Mouse (Mus musculus): ENCODE data around the gene Ramp2. TPM values are rescaled to one million over a fixed set of nuclear protein-coding genes. Genes with fewer than 3 reads are reported as not detected.
A peak's percentile ranks its signal among the peaks of the same experiment; 100 is the strongest.

The Ramp2 gene
- polyA plus RNA-seq, 1 experiment from 2014 or later = 117 TPM

DNA sequence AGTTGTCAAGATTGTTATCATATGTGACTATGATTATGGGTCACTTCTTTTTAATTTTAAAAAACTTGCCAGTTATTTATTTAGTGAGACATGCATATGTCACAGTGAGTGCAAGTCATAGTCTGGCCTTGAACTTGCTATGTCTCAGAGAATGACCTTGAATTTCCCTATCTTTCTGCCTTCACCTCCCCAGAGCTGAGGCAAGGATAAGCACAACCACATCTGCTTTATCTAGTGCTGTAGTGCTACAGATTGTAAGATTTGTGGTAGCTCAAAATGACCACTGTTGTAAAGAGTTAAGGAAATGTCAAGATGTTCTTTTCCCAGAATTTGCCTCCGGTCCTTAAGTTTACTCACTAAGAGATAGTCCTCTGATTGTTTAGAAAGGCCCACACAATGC lies 12.6 kb upstream of the Ramp2 start:
- Histone ChIP-seq H3K9me3 (ENCODE audit: control insufficient read depth, low read length) (no peaks in the 10 kb centered on the region), H3K27me3 (ENCODE audit: control insufficient read depth, insufficient read depth, low read length) (no peaks in the 10 kb centered on the region), H3K27ac (no peak overlapping the region), H3K9ac (no peak overlapping the region), H3K36me3 (replicated peaks; ENCODE audit: control insufficient read depth, insufficient read depth) (no peaks in the 10 kb centered on the region), H3K4me1 (replicated peaks; ENCODE audit: control insufficient read depth, insufficient read depth, low read length) (no peaks in the 10 kb centered on the region), H3K4me2 (replicated peaks) (no peak overlapping the region), H3K4me3 (replicated peaks; ENCODE audit: low read length) (no peak overlapping the region)
- ATAC-seq (ENCODE audit: low FRiP score) = no peak
- 78% methylated on average over 1 of the region's 1 CpGs for WGBS
- DNase-seq (ENCODE audit: low spot score) = no peak

- no peak overlapping the region for H3K27ac ChIP-seq
- no peaks in the 10 kb centered on the region for H3K27me3 ChIP-seq (ENCODE audit: control insufficient read depth, insufficient read depth, low read length)
- DNase-seq (ENCODE audit: low spot score) = no peak
- no peak overlapping the region for H3K4me3 ChIP-seq (replicated peaks; ENCODE audit: low read length)
- H3K9ac ChIP-seq = no peak overlapping the region
- H3K9me3 ChIP-seq (ENCODE audit: control insufficient read depth, low read length) = no peaks in the 10 kb centered on the region
- no peak for ATAC-seq (ENCODE audit: low FRiP score)
- no peak overlapping the region for H3K4me2 ChIP-seq (replicated peaks)
- no peaks in the 10 kb centered on the region for H3K36me3 ChIP-seq (replicated peaks; ENCODE audit: control insufficient read depth, insufficient read depth)
- H3K4me1 ChIP-seq (replicated peaks; ENCODE audit: control insufficient read depth, insufficient read depth, low read length) = no peaks in the 10 kb centered on the region
Observed at GRCm38 (mm10) chr11:101234124-101234523, 11.7 kb upstream of the Ramp2 start.

GRCm38 (mm10) chr11:101235429-101235828 lies 10.4 kb upstream of the Ramp2 start:
- Histone ChIP-seq H3K4me1 (replicated peaks; ENCODE audit: control insufficient read depth, insufficient read depth, low read length) (no peaks in the 10 kb centered on the region), H3K9ac (no peak overlapping the region), H3K36me3 (replicated peaks; ENCODE audit: control insufficient read depth, insufficient read depth) (no peaks in the 10 kb centered on the region), H3K27ac (no peak overlapping the region), H3K4me2 (replicated peaks) (no peak overlapping the region), H3K4me3 (replicated peaks; ENCODE audit: low read length) (no peak overlapping the region), H3K9me3 (ENCODE audit: control insufficient read depth, low read length) (no peaks in the 10 kb centered on the region), H3K27me3 (ENCODE audit: control insufficient read depth, insufficient read depth, low read length) (no peaks in the 10 kb centered on the region)
- DNase-seq (ENCODE audit: low spot score) (no peak), ATAC-seq (ENCODE audit: low FRiP score) (no peak)

GRCm38 (mm10) chr11:101236782-101237181 lies 9.0 kb upstream of the Ramp2 start:
- whole genome bisulfite sequencing = 95% methylated on average over 5 of the region's 5 CpGs
- Histone ChIP-seq H3K4me1 (replicated peaks; ENCODE audit: control insufficient read depth, insufficient read depth, low read length) (no peaks in the 10 kb centered on the region), H3K9me3 (ENCODE audit: control insufficient read depth, low read length) (no peaks in the 10 kb centered on the region), H3K27ac (no peak overlapping the region), H3K4me3 (replicated peaks; ENCODE audit: low read length) (no peak overlapping the region), H3K27me3 (ENCODE audit: control insufficient read depth, insufficient read depth, low read length) (no peaks in the 10 kb centered on the region), H3K4me2 (replicated peaks) (no peak overlapping the region), H3K36me3 (replicated peaks; ENCODE audit: control insufficient read depth, insufficient read depth) (no peaks in the 10 kb centered on the region), H3K9ac (no peak overlapping the region)
- no peak for ATAC-seq (ENCODE audit: low FRiP score)
- DNase-seq (ENCODE audit: low spot score) = no peak

DNA sequence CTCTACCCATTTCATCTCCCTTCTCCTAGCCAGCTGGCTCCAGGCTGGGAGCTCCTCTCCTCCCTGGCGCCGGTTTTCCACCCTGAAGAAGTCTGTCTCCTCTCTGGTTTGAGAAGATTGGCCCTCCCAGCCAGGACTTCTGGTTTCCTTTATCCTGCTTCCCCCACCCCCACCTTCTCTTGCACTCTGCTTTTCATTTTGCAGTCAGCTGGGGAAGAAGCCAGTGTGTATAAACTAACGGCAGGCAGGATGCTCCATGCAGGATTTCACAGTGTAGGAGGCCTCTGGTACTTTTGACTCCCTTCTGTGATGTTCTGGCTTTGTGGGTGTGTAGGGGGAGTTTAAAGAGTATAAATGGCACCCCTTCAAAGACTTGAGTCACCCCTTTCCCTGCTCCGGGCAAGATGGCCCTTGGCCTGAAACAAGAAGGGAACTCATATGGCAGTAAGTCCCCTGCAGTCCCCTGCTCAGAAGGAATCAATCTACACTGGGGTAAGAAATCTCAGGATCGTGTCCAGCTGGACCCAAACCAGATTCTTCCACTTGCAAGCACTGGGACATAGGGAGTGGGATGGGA lies 7.7 kb upstream of the Ramp2 start:
- Histone ChIP-seq H3K9me3 (ENCODE audit: control insufficient read depth, low read length) (no peaks in the 10 kb centered on the region), H3K4me1 (replicated peaks; ENCODE audit: control insufficient read depth, insufficient read depth, low read length) (no peaks in the 10 kb centered on the region), H3K4me2 (replicated peaks) (no peak overlapping the region), H3K4me3 (replicated peaks; ENCODE audit: low read length) (no peak overlapping the region), H3K27me3 (ENCODE audit: control insufficient read depth, insufficient read depth, low read length) (no peaks in the 10 kb centered on the region), H3K27ac (no peak overlapping the region), H3K36me3 (replicated peaks; ENCODE audit: control insufficient read depth, insufficient read depth) (no peaks in the 10 kb centered on the region), H3K9ac (no peak overlapping the region)
- ATAC-seq (ENCODE audit: low FRiP score) (no peak), DNase-seq (ENCODE audit: low spot score) (no peak)
- 62% methylated on average over 5 of the region's 5 CpGs for WGBS

GRCm38 (mm10) chr11:101245071-101245470 lies 757 bp upstream of the Ramp2 start:
- no peak for DNase-seq (ENCODE audit: low spot score)
- Histone ChIP-seq H3K27ac (no peak overlapping the region), H3K9ac (no peak overlapping the region), H3K4me2 (replicated peaks) (peak overlapping the region; percentile 97; the same call in 1 of the 2 replicates), H3K4me3 (replicated peaks; ENCODE audit: low read length) (no peak overlapping the region), H3K9me3 (ENCODE audit: control insufficient read depth, low read length) (no peaks in the 10 kb centered on the region), H3K36me3 (replicated peaks; ENCODE audit: control insufficient read depth, insufficient read depth) (no peaks in the 10 kb centered on the region), H3K4me1 (replicated peaks; ENCODE audit: control insufficient read depth, insufficient read depth, low read length) (peaks cover 7% of the 10 kb centered on the region; the same call in 1 of the 2 replicates), H3K27me3 (ENCODE audit: control insufficient read depth, insufficient read depth, low read length) (peaks cover 27% of the 10 kb centered on the region)
- 41% methylated on average over 4 of the region's 4 CpGs for WGBS
- no peak for ATAC-seq (ENCODE audit: low FRiP score)

GRCm38 (mm10) chr11:101246702-101247012 lies 829 bp downstream of the Ramp2 start:
- peak overlapping the region; percentile 97 for H3K4me2 ChIP-seq (replicated peaks)
- 2% methylated on average over 7 of the region's 7 CpGs for WGBS
- DNase-seq (ENCODE audit: low spot score) = no peak
- H3K9ac ChIP-seq = peak overlapping the region; percentile 81
- H3K36me3 ChIP-seq (replicated peaks; ENCODE audit: control insufficient read depth, insufficient read depth) = no peaks in the 10 kb centered on the region
- peaks cover 7% of the 10 kb centered on the region; the same call in 1 of the 2 replicates for H3K4me1 ChIP-seq (replicated peaks; ENCODE audit: control insufficient read depth, insufficient read depth, low read length)
- peaks cover 27% of the 10 kb centered on the region for H3K27me3 ChIP-seq (ENCODE audit: control insufficient read depth, insufficient read depth, low read length)
- H3K4me3 ChIP-seq (replicated peaks; ENCODE audit: low read length) = peak overlapping the region; percentile 65
- H3K9me3 ChIP-seq (ENCODE audit: control insufficient read depth, low read length) = no peaks in the 10 kb centered on the region
- ATAC-seq (ENCODE audit: low FRiP score) = no peak
- peak overlapping the region; percentile 60 for H3K27ac ChIP-seq

GRCm38 (mm10) chr11:101247521-101248030 lies 1.7 kb downstream of the Ramp2 start:
- peaks cover 8% of the 10 kb centered on the region for H3K4me1 ChIP-seq (replicated peaks; ENCODE audit: control insufficient read depth, insufficient read depth, low read length)
- no peak overlapping the region for H3K27ac ChIP-seq
- DNase-seq (ENCODE audit: low spot score) (no peak), ATAC-seq (ENCODE audit: low FRiP score) (no peak)
- no peaks in the 10 kb centered on the region for H3K36me3 ChIP-seq (replicated peaks; ENCODE audit: control insufficient read depth, insufficient read depth)
- H3K4me3 ChIP-seq (replicated peaks; ENCODE audit: low read length) = no peak overlapping the region
- peak overlapping the region; percentile 97; the same call in 1 of the 2 replicates for H3K4me2 ChIP-seq (replicated peaks)
- 84% methylated on average over 6 of the region's 6 CpGs for WGBS
- peaks cover 27% of the 10 kb centered on the region for H3K27me3 ChIP-seq (ENCODE audit: control insufficient read depth, insufficient read depth, low read length)
- H3K9me3 ChIP-seq (ENCODE audit: control insufficient read depth, low read length) = no peaks in the 10 kb centered on the region
- no peak overlapping the region for H3K9ac ChIP-seq

GRCm38 (mm10) chr11:101248258-101248994 lies 2.6 kb downstream of the Ramp2 start:
- H3K27me3 ChIP-seq (ENCODE audit: control insufficient read depth, insufficient read depth, low read length) = peaks cover 27% of the 10 kb centered on the region
- no peak for DNase-seq (ENCODE audit: low spot score)
- WGBS = 33% methylated on average over 14 of the region's 14 CpGs
- no peak for ATAC-seq (ENCODE audit: low FRiP score)
- no peaks in the 10 kb centered on the region for H3K9me3 ChIP-seq (ENCODE audit: control insufficient read depth, low read length)
- H3K36me3 ChIP-seq (replicated peaks; ENCODE audit: control insufficient read depth, insufficient read depth) = no peaks in the 10 kb centered on the region
- peaks cover 13% of the 10 kb centered on the region for H3K4me1 ChIP-seq (replicated peaks; ENCODE audit: control insufficient read depth, insufficient read depth, low read length)
- H3K27ac ChIP-seq = no peak overlapping the region
- H3K9ac ChIP-seq = no peak overlapping the region
- H3K4me3 ChIP-seq (replicated peaks; ENCODE audit: low read length) = no peak overlapping the region
- H3K4me2 ChIP-seq (replicated peaks) = peak overlapping the region; percentile 97; the same call in 1 of the 2 replicates
